Mouse (Mus musculus) kidney, adult 2 months (tissue): ENCODE measurements around the gene Stx8.

Experiments used
- CTCF ChIP-seq: fragments of 200-500 bp; conservative IDR thresholded peaks from 2 replicates; pipeline ENCODE4 v1.5.1; 2011; ENCODE audit warnings: low read depth, mild to moderate bottlenecking, control low read depth, low read length, moderate library complexity, mixed read lengths; ENCODE audit not compliant: insufficient read depth, insufficient read length
- POLR2A ChIP-seq: fragments of 200-500 bp; IDR thresholded peaks from one replicate; pipeline ENCODE4 v1.6.1; 2011; ENCODE audit warnings: low read depth, low read length, control low read depth

GRCm38 (mm10) chr11:68199103-68199502 is 233.1 kb downstream of the Stx8 start:
- TF ChIP-seq CTCF (no peak), POLR2A (no peak)
